28 mouse cellular contexts compared by ENCODE assay signal in genomic region chr11:118887206-118887605, GRCm38 (mm10). TPM values are rescaled to one million over a fixed set of nuclear protein-coding genes. Genes with fewer than 3 reads are reported as not detected.
DNase-seq lines count a peak whose midpoint lies in the region; ATAC-seq and TF ChIP-seq lines count a peak whose summit lies in the region.
"Had no signal": no experiment of that assay in that cellular context is flagged by ENCODE, and none has a peak within 500 bp of the region (broad histone marks: within the 10 kb centered on the region; RNA-seq: fewer than 3 reads in every experiment).

No protein-coding gene starts in this region.

- no peak overlapping the region for H3K27ac ChIP-seq in lung, embryonic 15.5 days
- H3K27ac ChIP-seq in lung, postnatal 0 days (ENCODE audit: low read length), result no peak overlapping the region
- H3K27ac ChIP-seq in neural tube, embryonic 15.5 days (replicated peaks), result no peak overlapping the region
- H3K27ac ChIP-seq: embryonic facial prominence, embryonic 12.5 days; forebrain, embryonic 10.5 days; forebrain, embryonic 15.5 days; heart, adult 2 months; heart, embryonic 13.5 days; limb, embryonic 10.5 days; limb, embryonic 15.5 days; liver, embryonic 13.5 days had no signal

- no peak for TF ChIP-seq CTCF in lung, postnatal 0 days (IDR thresholded peaks at IDR 0.05)

- no peak for DNase-seq in lung, postnatal 0 days (ENCODE audit: low spot score)
- DNase-seq in neural tube, embryonic 10.5 days (ENCODE audit: extremely low spot score, low spot score), result no peak
- DNase-seq: adrenal gland, adult 2 months; adrenal gland, postnatal 36 days; B cell, adult 2 months; cerebellum, adult 18-20 months; heart, adult 2 months; heart, postnatal 10 days; kidney, adult 11 months; kidney, postnatal 14 days; layer of hippocampus, adult 9-11 months; liver, embryonic 13.5 days; lung, adult 18-20 months; lung, postnatal 14 days; right cerebral cortex, postnatal 4 days had no signal

- no peaks in the 10 kb centered on the region for H3K4me1 ChIP-seq in lung, embryonic 15.5 days
- H3K4me1 ChIP-seq in lung, postnatal 0 days (ENCODE audit: insufficient read depth, low read depth, low read length), result no peaks in the 10 kb centered on the region
- peaks cover 39% of the 10 kb centered on the region for H3K4me1 ChIP-seq in neural tube, embryonic 15.5 days
- H3K4me1 ChIP-seq: embryonic facial prominence, embryonic 12.5 days; heart, embryonic 13.5 days; limb, embryonic 15.5 days; liver, embryonic 13.5 days had no signal

- ATAC-seq in lung, embryonic 15.5 days (ENCODE audit: borderline replicate concordance, extremely low read depth, low FRiP score, low TSS enrichment), result 0 out of 2 replicates have a peak, but pooled peaks have one; percentile 27
- no peak for ATAC-seq in lung, postnatal 0 days
- 0 out of 2 replicates have a peak, but pooled peaks have one; percentile 28 for ATAC-seq in neural tube, embryonic 15.5 days (ENCODE audit: low FRiP score)
- peak; percentile 28; the same call in 1 of the 2 replicates for ATAC-seq in neutrophil, adult 5-6 weeks (ENCODE audit: extremely low read depth, insufficient number of reproducible peaks, low FRiP score, poor library complexity, severe bottlenecking)
- ATAC-seq in megakaryocyte-erythroid progenitor cell, adult 5-6 weeks (replicated peaks; ENCODE audit: low FRiP score, low TSS enrichment, poor library complexity, severe bottlenecking), result no peak
- ATAC-seq: activated CD4-positive, CD25-positive, alpha-beta regulatory T cell, adult 4 months; forebrain, embryonic 15.5 days; inflammation-experienced regulatory T-cells, adult 6 months had no signal

- no peak for TF ChIP-seq EP300 in lung, postnatal 0 days (IDR thresholded peaks at IDR 0.05)

- no peaks in the 10 kb centered on the region for H3K36me3 ChIP-seq in lung, embryonic 15.5 days
- no peaks in the 10 kb centered on the region for H3K36me3 ChIP-seq in lung, postnatal 0 days (ENCODE audit: insufficient read depth, low read length)
- no peaks in the 10 kb centered on the region for H3K36me3 ChIP-seq in neural tube, embryonic 15.5 days
- H3K36me3 ChIP-seq: embryonic facial prominence, embryonic 12.5 days; forebrain, embryonic 10.5 days; forebrain, embryonic 15.5 days; heart, embryonic 13.5 days; limb, embryonic 10.5 days; limb, embryonic 15.5 days; liver, embryonic 13.5 days had no signal

- no peaks in the 10 kb centered on the region for H3K27me3 ChIP-seq in lung, embryonic 15.5 days
- H3K27me3 ChIP-seq in lung, postnatal 0 days (replicated peaks; ENCODE audit: insufficient read depth, low read length), result no peaks in the 10 kb centered on the region
- H3K27me3 ChIP-seq in neural tube, embryonic 15.5 days (replicated peaks), result no peaks in the 10 kb centered on the region
- H3K27me3 ChIP-seq: embryonic facial prominence, embryonic 12.5 days; forebrain, embryonic 15.5 days; limb, embryonic 15.5 days; liver, embryonic 13.5 days had no signal

- H3K4me2 ChIP-seq in lung, embryonic 15.5 days, result no peak overlapping the region
- H3K4me2 ChIP-seq in lung, postnatal 0 days (replicated peaks; ENCODE audit: low read depth, low read length), result no peak overlapping the region
- H3K4me2 ChIP-seq in neural tube, embryonic 15.5 days, result no peak overlapping the region
- H3K4me2 ChIP-seq: embryonic facial prominence, embryonic 12.5 days; forebrain, embryonic 15.5 days; heart, embryonic 13.5 days; limb, embryonic 15.5 days; liver, embryonic 13.5 days had no signal

- H3K9ac ChIP-seq in lung, embryonic 15.5 days, result no peak overlapping the region
- H3K9ac ChIP-seq in lung, postnatal 0 days (replicated peaks; ENCODE audit: low read depth), result no peak overlapping the region
- H3K9ac ChIP-seq in neural tube, embryonic 15.5 days (replicated peaks), result no peak overlapping the region
- H3K9ac ChIP-seq: embryonic facial prominence, embryonic 12.5 days; forebrain, embryonic 15.5 days; heart, embryonic 13.5 days; limb, embryonic 15.5 days; liver, embryonic 13.5 days had no signal

- no peak overlapping the region for H3K4me3 ChIP-seq in lung, embryonic 15.5 days
- H3K4me3 ChIP-seq in lung, postnatal 0 days (ENCODE audit: low read depth, low read length), result no peak overlapping the region
- H3K4me3 ChIP-seq in neural tube, embryonic 15.5 days (replicated peaks), result no peak overlapping the region
- H3K4me3 ChIP-seq: embryonic facial prominence, embryonic 12.5 days; forebrain, embryonic 10.5 days; forebrain, embryonic 15.5 days; heart, adult 2 months; heart, embryonic 13.5 days; limb, embryonic 10.5 days; limb, embryonic 15.5 days; liver, embryonic 13.5 days had no signal

- no peaks in the 10 kb centered on the region for H3K9me3 ChIP-seq in lung, embryonic 15.5 days
- no peaks in the 10 kb centered on the region for H3K9me3 ChIP-seq in lung, postnatal 0 days (ENCODE audit: low read length)
- no peaks in the 10 kb centered on the region for H3K9me3 ChIP-seq in neural tube, embryonic 15.5 days (replicated peaks)
- H3K9me3 ChIP-seq: embryonic facial prominence, embryonic 12.5 days; forebrain, embryonic 10.5 days; forebrain, embryonic 15.5 days; limb, embryonic 10.5 days; limb, embryonic 15.5 days; liver, embryonic 13.5 days had no signal

RNA-seq across cellular contexts. Expression of gene Rbfox3, which starts 24.2 kb away (rescaled TPM):
- polyA plus RNA-seq in lung, embryonic 15.5 days (2015; fragmentation: Nextera tagmentation; extraction: Ambion mirVana), result 0.20 and 0.29 TPM in 2 replicates
- polyA plus RNA-seq in lung, postnatal 0 days (2015; fragmentation: Nextera tagmentation; extraction: Ambion mirVana), result 0.97 and 1.1 TPM in 2 replicates
- 80.9 and 99.8 TPM in 2 replicates for polyA plus RNA-seq in neural tube, embryonic 15.5 days (2015; fragmentation: Nextera tagmentation; extraction: Ambion mirVana)
- not detected in 2 replicates for total RNA-seq in neutrophil, adult 5-6 weeks (2017)
- not detected in 2 replicates for total RNA-seq in megakaryocyte-erythroid progenitor cell, adult 5-6 weeks (2014; fragmentation: Nextera tagmentation)
- total RNA-seq in megakaryocyte-erythroid progenitor cell, adult 5-6 weeks (2017), result not detected in 2 replicates
- total RNA-seq: hematopoietic stem cell, adult 5-6 weeks had no signal
- polyA plus RNA-seq: heart, adult 2 months had no signal

Comparison
In these comparisons a context has a peak if more than half of its experiments do, and no peak if none do; other contexts are left out.
1. ATAC-seq: peak in lung, embryonic 15.5 days (single experiment), neural tube, embryonic 15.5 days (single experiment) and neutrophil, adult 5-6 weeks (single experiment); none in lung, postnatal 0 days (single experiment) and megakaryocyte-erythroid progenitor cell, adult 5-6 weeks (single experiment).
2. RNA of gene Rbfox3, which starts 24.2 kb away (polyA plus RNA-seq): 80.9 to 99.8 TPM in neural tube, embryonic 15.5 days; 0.97 to 1.1 TPM in lung, postnatal 0 days and 0.20 to 0.29 TPM in lung, embryonic 15.5 days; every median in the first group is over 10 times any median in the second.